Mouse (Mus musculus): ENCODE data around the gene Ndrg3.
"Not testable (repeated sequence)": the region's sequence is repeated elsewhere in the genome, so short reads cannot be mapped to it uniquely, and the experiment has no call there.

Ndrg3 gene

GRCm38 (mm10) chr2:156897034-156897433 lies 94.8 kb downstream of the Ndrg3 start:
- no peak for DNase-seq

GRCm38 (mm10) chr2:156896384-156896914 lies 95.4 kb downstream of the Ndrg3 start:
- no peak for DNase-seq

GRCm38 (mm10) chr2:156894496-156895265 lies 97.2 kb downstream of the Ndrg3 start:
- peak; percentile 42 for DNase-seq

GRCm38 (mm10) chr2:156892821-156893220 lies 99.0 kb downstream of the Ndrg3 start:
- DNase-seq: no peak

GRCm38 (mm10) chr2:156892240-156892639 lies 99.6 kb downstream of the Ndrg3 start:
- DNase-seq: no peak

- DNase-seq: no peak
Observed at GRCm38 (mm10) chr2:156888490-156888889, 103.4 kb downstream of the Ndrg3 start.

GRCm38 (mm10) chr2:156887017-156887416 lies 104.8 kb downstream of the Ndrg3 start, which contains the start of gene Sla2:
TSS of gene Sla2 (minus strand) at chr2:156887192.
- DNase-seq: no peak

GRCm38 (mm10) chr2:156886084-156886631 lies 105.7 kb downstream of the Ndrg3 start:
- DNase-seq: no peak

- DNase-seq: not testable (repeated sequence)
Observed at GRCm38 (mm10) chr2:156885666-156886065, 106.2 kb downstream of the Ndrg3 start.

- peak; percentile 71 for DNase-seq
Observed at GRCm38 (mm10) chr2:156884396-156885211, 107.3 kb downstream of the Ndrg3 start.

- DNase-seq: peak; percentile 90
Observed at GRCm38 (mm10) chr2:156882431-156883001, 109.3 kb downstream of the Ndrg3 start.

- peak; percentile 48 for DNase-seq
Observed at GRCm38 (mm10) chr2:156879541-156879940, 112.3 kb downstream of the Ndrg3 start.

GRCm38 (mm10) chr2:156877726-156878125 lies 114.1 kb downstream of the Ndrg3 start:
- peak; percentile 34 for DNase-seq
